Mouse (Mus musculus) heart, embryonic 12.5 days (tissue): ENCODE measurements around the gene Mrpl42. TPM values are rescaled to one million over a fixed set of nuclear protein-coding genes. Genes with fewer than 3 reads are reported as not detected.

Experiments
- ATAC-seq: fragments of 200-750 bp; cut with Nextera tagmentation; 2 replicates; pipeline ENCODE4 v1.8.0; 2017; ENCODE audit warnings: moderate TSS enrichment, moderate library complexity; ENCODE audit not compliant: insufficient number of reproducible peaks, low FRiP score
- H3K27ac ChIP-seq: fragments of 300-500 bp; sonication (generic); 2 replicates; pipeline ENCODE4 v1.5.1; 2016; ENCODE audit warnings: mild to moderate bottlenecking, moderate library complexity; ENCODE audit not compliant: poor library complexity, severe bottlenecking
- H3K27me3 ChIP-seq: fragments of 300-500 bp; sonication (generic); replicated peaks from 2 replicates; pipeline ENCODE4 v1.6.1; 2016; ENCODE audit warnings: mild to moderate bottlenecking, moderate library complexity
- H3K36me3 ChIP-seq: fragments of 300-500 bp; sonication (generic); 2 replicates; pipeline ENCODE4 v1.6.1; 2016; ENCODE audit warnings: mild to moderate bottlenecking, moderate library complexity
- H3K4me1 ChIP-seq: fragments of 300-500 bp; sonication (generic); replicated peaks from 2 replicates; pipeline ENCODE4 v1.6.1; 2016; ENCODE audit warnings: mild to moderate bottlenecking
- H3K4me2 ChIP-seq: fragments of 300-500 bp; sonication (generic); 2 replicates; pipeline ENCODE4 v1.6.1; 2016; ENCODE audit warnings: mild to moderate bottlenecking, moderate library complexity
- H3K4me3 ChIP-seq: fragments of 300-500 bp; sonication (generic); 2 replicates; pipeline ENCODE4 v1.5.1; 2016; ENCODE audit warnings: mild to moderate bottlenecking
- H3K9ac ChIP-seq: fragments of 300-500 bp; sonication (generic); 2 replicates; pipeline ENCODE4 v1.6.1; 2016; ENCODE audit warnings: mild to moderate bottlenecking, moderate library complexity
- H3K9me3 ChIP-seq: fragments of 300-500 bp; sonication (generic); replicated peaks from 2 replicates; pipeline ENCODE4 v1.6.1; 2016; ENCODE audit warnings: mild to moderate bottlenecking, moderate library complexity
- WGBS: fragments of 180-500 bp; shearing (Covaris S2); methylation state at CpG from one replicate; pipeline ENCODE4 v1.1.7; 2016; 5-methylcytosine and 5-hydroxymethylcytosine counted together
- polyA plus RNA-seq: library from polyadenylated mRNA; unstranded; fragments of >200 nt; fragmentation: Nextera tagmentation; extraction: Ambion mirVana; gene quantifications from 2 replicates; pipeline ENCODE4 v1.2.1, GENCODE M21; 2016

The Mrpl42 gene
- polyA plus RNA-seq, 1 experiment from 2014 or later: 519 TPM

DNA sequence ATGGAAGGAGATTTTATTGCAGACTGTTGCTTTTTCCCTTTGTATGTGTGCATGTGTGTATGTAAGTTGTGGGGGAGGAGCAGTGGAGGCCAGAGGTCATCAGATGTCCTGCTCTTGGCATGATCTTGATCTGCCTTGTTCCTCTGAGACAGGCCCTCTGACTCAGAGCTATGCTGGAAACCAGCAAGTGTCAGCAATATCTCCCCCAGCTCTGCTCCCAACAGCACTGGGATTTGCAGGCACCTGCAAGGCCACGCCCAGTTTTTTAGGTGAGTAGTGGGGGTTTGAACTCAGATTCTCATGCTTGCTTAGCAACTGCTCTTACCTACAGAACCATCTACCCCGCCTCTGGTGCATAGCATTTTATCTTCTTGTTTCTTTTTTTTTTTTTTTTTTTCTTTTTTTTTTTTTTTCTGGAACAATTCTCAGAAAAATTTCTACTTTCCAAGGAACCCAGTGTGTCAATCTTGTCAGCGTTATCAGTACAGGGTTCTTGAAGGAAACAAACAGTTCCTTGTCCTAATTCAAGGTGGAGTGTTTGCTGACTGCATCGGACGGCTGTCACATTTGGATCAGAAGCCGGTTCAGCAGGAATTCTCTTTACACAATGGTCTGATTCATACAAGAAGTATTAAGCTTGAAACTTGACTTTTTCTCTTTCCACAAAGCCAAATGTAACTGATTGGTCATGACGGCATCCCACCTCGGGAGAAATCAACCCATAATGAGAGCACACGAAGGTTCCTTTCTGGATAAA lies 43.5 kb downstream of the Mrpl42 start:
- Histone ChIP-seq H3K9me3 (no peaks in the 10 kb centered on the region), H3K27me3 (no peaks in the 10 kb centered on the region), H3K4me1 (no peaks in the 10 kb centered on the region), H3K27ac (no peak overlapping the region), H3K9ac (no peak overlapping the region), H3K4me2 (no peak overlapping the region), H3K4me3 (no peak overlapping the region), H3K36me3 (no peaks in the 10 kb centered on the region)
- WGBS: 67% methylated on average over 9 of the region's 9 CpGs
- no peak for ATAC-seq

DNA sequence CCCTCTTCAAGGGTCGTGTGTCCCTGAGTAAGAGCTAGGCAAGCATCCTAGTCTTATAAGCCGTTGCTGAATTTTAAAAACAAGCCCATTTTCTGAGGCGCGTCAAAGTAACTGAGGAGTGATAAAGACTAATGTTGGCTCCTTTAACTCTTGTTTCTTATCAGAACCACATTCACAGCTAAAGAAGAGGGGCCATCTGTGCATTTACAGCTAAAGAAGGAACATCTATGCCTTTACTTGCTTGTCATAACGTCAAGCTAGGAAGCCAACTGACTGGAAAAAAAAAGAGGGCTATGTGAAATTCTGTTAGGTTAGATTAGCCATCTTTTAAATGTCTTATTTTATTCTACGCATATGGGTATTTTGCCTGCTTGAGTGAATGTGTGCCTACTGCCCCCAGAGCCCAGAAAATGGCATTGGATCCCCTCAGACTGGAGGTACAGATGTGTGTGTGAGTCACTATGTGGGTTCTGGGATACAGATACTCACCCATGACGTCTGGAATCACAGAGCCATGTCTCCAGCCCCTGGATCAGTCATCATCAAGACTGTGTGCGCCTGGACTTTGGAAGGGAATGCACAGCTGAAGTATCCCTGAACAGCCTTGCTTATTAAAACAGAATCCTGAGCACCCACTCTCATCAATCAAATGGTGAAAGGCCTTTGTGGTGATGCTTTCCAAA lies 44.2 kb downstream of the Mrpl42 start:
- WGBS: 60% methylated on average over 8 of the region's 8 CpGs
- no peak for ATAC-seq
- no peak overlapping the region for H3K4me2 ChIP-seq
- no peak overlapping the region for H3K9ac ChIP-seq
- no peaks in the 10 kb centered on the region for H3K4me1 ChIP-seq
- no peaks in the 10 kb centered on the region for H3K36me3 ChIP-seq
- no peak overlapping the region for H3K4me3 ChIP-seq
- no peaks in the 10 kb centered on the region for H3K27me3 ChIP-seq
- no peaks in the 10 kb centered on the region for H3K9me3 ChIP-seq
- H3K27ac ChIP-seq: no peak overlapping the region

DNA sequence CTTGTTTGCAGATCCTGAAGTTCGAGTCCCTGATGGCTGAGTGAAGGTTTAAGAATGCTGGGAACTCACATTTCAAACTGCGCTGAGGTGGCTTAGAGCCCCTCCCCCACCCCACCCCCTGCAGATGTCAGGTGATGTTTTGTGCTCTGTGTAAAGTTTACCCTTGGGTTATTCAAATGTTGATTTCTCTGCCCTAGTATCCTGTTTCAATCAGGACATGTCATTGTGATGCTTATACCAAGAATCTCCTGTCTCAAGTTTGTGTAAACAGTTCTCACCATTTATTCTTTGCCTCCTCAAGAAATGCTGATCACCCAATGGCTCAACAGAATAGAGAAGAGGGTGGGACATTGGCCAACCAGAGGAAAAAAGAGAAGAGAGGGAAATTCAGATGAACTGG lies 45.6 kb downstream of the Mrpl42 start:
- H3K36me3 ChIP-seq: no peaks in the 10 kb centered on the region
- no peaks in the 10 kb centered on the region for H3K4me1 ChIP-seq
- H3K27me3 ChIP-seq: no peaks in the 10 kb centered on the region
- no peaks in the 10 kb centered on the region for H3K9me3 ChIP-seq
- no peak overlapping the region for H3K4me2 ChIP-seq
- WGBS: 58% methylated on average over 2 of the region's 2 CpGs
- H3K9ac ChIP-seq: no peak overlapping the region
- no peak for ATAC-seq
- H3K27ac ChIP-seq: no peak overlapping the region
- H3K4me3 ChIP-seq: no peak overlapping the region

DNA sequence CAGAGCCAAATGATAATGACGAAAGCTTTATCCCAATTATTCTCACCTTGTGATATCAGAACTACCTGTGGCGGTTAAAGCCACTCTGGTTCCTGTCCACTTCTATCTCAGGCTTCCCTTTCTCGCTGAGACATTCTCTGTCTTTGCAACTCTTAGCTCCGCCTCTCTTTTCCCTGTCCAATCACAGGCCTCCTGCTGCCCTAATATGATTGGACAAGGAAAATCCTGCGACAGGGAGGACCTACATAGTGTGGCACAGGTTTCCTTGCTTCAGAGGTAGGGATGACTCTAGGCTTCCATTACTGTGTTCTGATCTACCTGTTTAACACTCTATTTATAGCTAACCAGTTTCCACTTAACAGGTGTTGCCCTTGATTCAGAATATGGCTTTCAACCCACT lies 48.5 kb downstream of the Mrpl42 start:
- no peak for ATAC-seq
- 75% methylated on average over 5 of the region's 5 CpGs for WGBS

DNA sequence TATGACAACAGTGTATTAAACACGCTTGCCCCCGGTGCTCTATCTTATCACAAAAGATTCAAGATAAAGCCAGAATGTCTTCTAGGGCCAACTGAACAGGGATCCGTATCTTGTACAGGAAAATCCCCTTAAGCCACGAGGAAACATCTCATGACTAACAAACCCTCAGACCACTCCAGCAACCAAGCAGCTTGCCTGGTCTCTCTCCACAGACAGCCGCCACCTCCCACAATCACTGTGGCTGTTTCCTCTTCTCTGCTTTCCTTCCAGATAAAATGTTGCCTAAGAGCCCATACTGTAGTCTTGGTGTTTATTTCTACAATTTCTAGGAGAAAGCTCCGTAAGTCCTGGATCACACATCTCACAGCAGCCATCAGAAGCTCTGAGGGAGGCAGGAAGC lies 52.7 kb downstream of the Mrpl42 start:
- H3K27me3 ChIP-seq: no peaks in the 10 kb centered on the region
- H3K4me3 ChIP-seq: no peak overlapping the region
- no peak overlapping the region for H3K27ac ChIP-seq
- WGBS: 19% methylated on average over 6 of the region's 6 CpGs
- H3K4me1 ChIP-seq: 0 out of 2 replicates have a peak, but pooled peaks cover 7% of the 10 kb centered on the region
- no peaks in the 10 kb centered on the region for H3K36me3 ChIP-seq
- no peak for ATAC-seq
- H3K9ac ChIP-seq: no peak overlapping the region
- H3K9me3 ChIP-seq: no peaks in the 10 kb centered on the region
- 0 out of 2 replicates have a peak overlapping the region, but pooled peaks have one; percentile 7 for H3K4me2 ChIP-seq

More for the DNA sequence above, 48.5 kb downstream of the Mrpl42 start:
- Histone ChIP-seq H3K27me3 (no peaks in the 10 kb centered on the region), H3K9ac (no peak overlapping the region), H3K9me3 (no peaks in the 10 kb centered on the region), H3K36me3 (no peaks in the 10 kb centered on the region), H3K27ac (no peak overlapping the region), H3K4me3 (no peak overlapping the region), H3K4me2 (no peak overlapping the region), H3K4me1 (0 out of 2 replicates have a peak, but pooled peaks cover 7% of the 10 kb centered on the region)

DNA sequence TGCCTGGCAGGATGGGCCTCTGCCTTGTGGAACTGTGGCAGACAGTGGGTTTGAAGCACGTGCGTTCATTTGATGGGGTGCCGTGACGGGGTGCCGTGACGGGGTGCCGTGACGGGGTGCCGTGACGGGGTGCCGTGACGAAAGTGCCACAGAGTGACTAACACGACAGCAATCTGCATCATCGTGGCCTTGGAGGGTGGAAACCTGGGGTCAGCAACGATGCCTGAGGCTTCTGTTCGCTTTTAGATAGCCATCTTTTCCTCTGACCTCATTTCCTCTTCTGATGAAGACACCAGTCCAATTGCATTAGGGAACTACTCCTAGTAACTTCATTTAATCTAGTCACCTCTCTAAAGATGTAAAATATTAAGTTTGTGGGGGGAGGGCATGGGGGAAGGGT lies 53.8 kb downstream of the Mrpl42 start:
- Histone ChIP-seq H3K4me2 (no peak overlapping the region), H3K27me3 (no peaks in the 10 kb centered on the region), H3K9ac (no peak overlapping the region), H3K4me3 (no peak overlapping the region), H3K36me3 (no peaks in the 10 kb centered on the region), H3K9me3 (no peaks in the 10 kb centered on the region), H3K27ac (no peak overlapping the region), H3K4me1 (0 out of 2 replicates have a peak, but pooled peaks cover 7% of the 10 kb centered on the region)
- 92% methylated on average over 16 of the region's 16 CpGs for WGBS
- no peak for ATAC-seq

DNA sequence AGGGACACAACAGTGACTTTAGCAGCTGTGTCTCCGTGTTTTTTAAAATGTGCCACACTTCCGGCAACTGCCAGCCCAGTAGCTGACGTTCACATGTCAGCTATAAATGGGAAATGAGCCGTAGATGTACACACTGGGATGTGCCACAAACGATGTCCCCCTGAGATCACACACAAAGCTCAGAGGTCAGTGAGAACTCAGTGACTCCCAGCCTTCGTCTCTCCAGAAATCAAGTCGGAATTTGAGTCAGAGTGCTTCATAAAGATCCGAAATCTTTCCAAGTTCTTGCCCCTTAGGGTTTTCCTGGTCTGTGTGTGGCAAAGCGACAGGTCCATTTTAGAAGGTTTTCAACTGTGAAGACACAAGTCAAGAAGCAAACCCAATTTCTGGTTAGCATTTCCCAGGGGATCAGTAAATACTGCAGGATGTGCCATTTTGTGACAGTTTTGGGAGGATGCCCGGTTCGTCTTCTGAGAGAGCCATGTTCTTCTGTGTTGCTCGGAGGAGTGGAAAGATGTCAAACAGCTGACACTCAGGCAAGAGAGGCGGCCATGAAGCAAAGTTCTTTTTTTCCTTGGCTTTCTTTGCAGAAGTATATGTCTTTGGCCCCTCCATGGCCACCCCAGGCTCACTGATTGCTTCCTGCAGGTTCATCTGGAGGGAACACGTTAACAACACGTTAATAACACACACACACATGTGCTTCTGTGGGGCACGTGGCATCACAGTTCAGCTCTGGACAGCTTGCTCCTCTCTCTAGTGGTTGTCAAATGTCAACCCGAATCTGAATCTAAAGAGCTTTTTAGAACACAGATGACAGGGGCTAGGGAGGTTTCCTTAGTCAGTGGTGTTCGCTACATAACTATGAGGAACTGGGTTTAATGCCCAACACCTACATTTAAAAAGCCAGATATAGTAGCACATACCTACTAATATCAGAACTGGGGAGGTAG lies 56.4 kb downstream of the Mrpl42 start:
- 76% methylated on average over 18 of the region's 18 CpGs for whole genome bisulfite sequencing
- H3K4me2 ChIP-seq: no peak overlapping the region
- ATAC-seq: no peak

DNA sequence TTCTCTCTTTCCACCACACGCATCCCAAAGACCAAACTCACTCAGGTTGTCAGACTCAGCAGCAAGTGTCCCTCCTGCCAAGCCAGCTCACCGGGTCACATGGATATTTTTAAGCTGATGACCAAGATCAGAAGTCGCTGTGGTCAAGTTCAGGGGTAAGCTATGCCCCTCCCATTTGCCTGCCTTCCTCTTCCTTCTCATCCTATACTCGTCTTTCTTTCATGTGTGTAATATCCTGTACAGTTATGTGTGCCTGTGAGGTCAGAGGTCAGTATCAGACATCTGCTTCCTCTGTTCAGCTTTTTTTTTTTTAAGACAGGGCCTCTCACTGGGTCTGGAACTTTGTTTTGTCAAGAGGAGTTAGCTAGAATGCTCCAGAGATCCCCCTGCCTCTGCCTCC lies 59.4 kb downstream of the Mrpl42 start:
- 69% methylated on average over 4 of the region's 4 CpGs for WGBS
- no peak overlapping the region for H3K9ac ChIP-seq
- ATAC-seq: no peak

More for the DNA sequence above, 56.4 kb downstream of the Mrpl42 start:
- no peaks in the 10 kb centered on the region for H3K36me3 ChIP-seq
- no peaks in the 10 kb centered on the region for H3K27me3 ChIP-seq
- H3K4me1 ChIP-seq: 0 out of 2 replicates have a peak, but pooled peaks cover 7% of the 10 kb centered on the region
- no peak overlapping the region for H3K4me3 ChIP-seq
- no peak overlapping the region for H3K9ac ChIP-seq
- H3K9me3 ChIP-seq: no peaks in the 10 kb centered on the region
- no peak overlapping the region for H3K27ac ChIP-seq

DNA sequence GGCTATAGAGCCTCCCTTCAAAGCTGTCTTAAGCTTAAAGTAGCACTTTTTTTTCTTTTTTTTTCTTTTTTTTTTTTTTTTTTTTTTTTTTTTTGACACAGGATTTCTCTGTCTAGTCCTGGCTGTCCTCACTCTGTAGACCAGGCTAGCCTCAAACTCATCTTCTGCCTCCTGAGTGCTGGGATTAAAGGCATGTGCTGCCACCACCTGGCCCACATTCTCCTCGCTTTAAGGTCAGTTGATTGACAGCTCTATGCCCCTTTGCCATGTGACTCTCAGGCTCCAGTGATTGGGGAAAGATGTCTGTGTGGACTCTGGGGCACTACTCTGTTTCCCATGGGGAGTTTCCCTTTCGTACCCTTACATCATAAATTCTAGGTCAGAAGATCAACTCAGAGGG lies 61.2 kb downstream of the Mrpl42 start:
- H3K27me3 ChIP-seq: peaks cover 4% of the 10 kb centered on the region; the same call in 1 of the 2 replicates
- ATAC-seq: no peak
- peaks cover 10% of the 10 kb centered on the region for H3K4me1 ChIP-seq
- H3K4me3 ChIP-seq: no peak overlapping the region
- no peak overlapping the region for H3K9ac ChIP-seq
- 51% methylated on average over 2 of the region's 2 CpGs for WGBS
- no peaks in the 10 kb centered on the region for H3K9me3 ChIP-seq
- no peak overlapping the region for H3K27ac ChIP-seq
- no peak overlapping the region for H3K4me2 ChIP-seq
- no peaks in the 10 kb centered on the region for H3K36me3 ChIP-seq

More for the DNA sequence above, 59.4 kb downstream of the Mrpl42 start:
- peaks cover 10% of the 10 kb centered on the region for H3K4me1 ChIP-seq
- no peak overlapping the region for H3K27ac ChIP-seq
- H3K27me3 ChIP-seq: no peaks in the 10 kb centered on the region
- H3K9me3 ChIP-seq: no peaks in the 10 kb centered on the region
- H3K4me2 ChIP-seq: no peak overlapping the region
- no peak overlapping the region for H3K4me3 ChIP-seq
- no peaks in the 10 kb centered on the region for H3K36me3 ChIP-seq

DNA sequence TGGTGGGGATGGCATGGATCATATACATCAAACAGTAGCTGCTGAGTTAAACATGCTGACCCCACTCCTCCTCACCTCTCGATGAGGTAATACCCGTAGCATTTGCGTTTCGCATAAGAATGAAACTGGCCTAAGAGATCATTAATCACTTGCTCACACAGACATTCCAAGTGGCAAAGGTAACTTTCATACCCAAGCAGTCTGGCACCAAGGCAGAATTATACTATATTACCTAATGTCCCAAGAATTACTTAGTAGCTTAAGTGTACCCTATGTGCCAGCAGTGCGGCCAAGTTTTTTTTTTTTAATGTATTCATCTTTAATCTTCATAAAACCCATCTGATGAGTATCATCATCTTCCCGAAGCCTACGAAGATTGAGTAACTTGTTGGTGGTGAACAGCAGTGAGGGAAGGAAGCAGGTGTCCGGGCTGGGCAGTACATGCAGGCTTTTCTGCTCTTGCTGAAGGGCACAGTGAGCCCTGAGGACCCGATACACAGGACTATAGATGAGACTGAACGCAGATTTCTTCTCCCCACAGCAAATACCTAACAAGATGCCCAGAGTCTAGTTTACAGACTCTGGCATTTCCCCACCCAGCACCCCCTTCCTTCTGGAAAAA lies 61.9 kb downstream of the Mrpl42 start:
- 71% methylated on average over 10 of the region's 10 CpGs for WGBS
- Histone ChIP-seq H3K27me3 (peaks cover 4% of the 10 kb centered on the region; the same call in 1 of the 2 replicates), H3K9ac (no peak overlapping the region), H3K4me1 (peaks cover 10% of the 10 kb centered on the region), H3K4me3 (no peak overlapping the region), H3K9me3 (no peaks in the 10 kb centered on the region), H3K4me2 (no peak overlapping the region), H3K27ac (no peak overlapping the region), H3K36me3 (no peaks in the 10 kb centered on the region)
- ATAC-seq: no peak
